Mouse (Mus musculus): ENCODE measurements around the gene Ralgds. TPM values are rescaled to one million over a fixed set of nuclear protein-coding genes. Genes with fewer than 3 reads are reported as not detected.
"Not testable (repeated sequence)": the region's sequence is repeated elsewhere in the genome, so short reads cannot be mapped to it uniquely, and the experiment has no call there.

Ralgds gene
- polyA plus RNA-seq, 1 experiment from 2014 or later = 44.8 TPM

DNA sequence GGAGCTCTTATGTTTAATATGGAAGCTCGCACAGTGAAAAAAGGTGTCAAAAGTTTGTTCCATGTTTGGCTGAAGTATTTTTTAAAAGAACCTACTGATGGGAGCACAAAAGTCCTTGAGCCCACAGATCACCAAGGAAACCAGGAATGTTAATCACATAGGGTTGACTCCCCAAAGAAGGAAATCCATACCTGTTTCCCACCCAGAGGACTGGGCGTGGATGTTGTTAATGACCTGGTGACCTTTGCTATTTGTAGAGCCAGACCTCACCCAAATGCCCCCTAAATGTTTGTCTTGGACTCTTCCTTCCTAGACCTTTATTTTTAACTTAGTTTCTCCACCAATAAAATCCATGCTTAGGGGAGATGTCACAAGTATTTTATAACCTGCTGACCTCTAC lies 42.3 kb upstream of the Ralgds start:
- no peak overlapping the region for H3K9ac ChIP-seq (replicated peaks; ENCODE audit: low read length)
- no peak overlapping the region for H3K4me2 ChIP-seq (ENCODE audit: low read depth, low read length)
- H3K9me3 ChIP-seq (replicated peaks; ENCODE audit: control insufficient read depth, low read length) = no peaks in the 10 kb centered on the region
- WGBS = 98% methylated on average over 2 of the region's 2 CpGs
- no peak overlapping the region for H3K27ac ChIP-seq (replicated peaks; ENCODE audit: low read depth, low read length)
- no peaks in the 10 kb centered on the region for H3K4me1 ChIP-seq (ENCODE audit: control insufficient read depth, insufficient read depth, low read length)
- DNase-seq (ENCODE audit: low spot score) (no peak), ATAC-seq (replicated peaks; ENCODE audit: insufficient number of reproducible peaks, low FRiP score, low TSS enrichment, low read depth) (no peak)
- peaks cover 14% of the 10 kb centered on the region for H3K36me3 ChIP-seq (replicated peaks; ENCODE audit: control insufficient read depth, insufficient read depth, low read depth, low read length)
- no peak overlapping the region for H3K4me3 ChIP-seq (ENCODE audit: low read depth, low read length)
- H3K27me3 ChIP-seq (ENCODE audit: control insufficient read depth, insufficient read depth, low read length) = no peaks in the 10 kb centered on the region; the same call in 1 of the 2 replicates

DNA sequence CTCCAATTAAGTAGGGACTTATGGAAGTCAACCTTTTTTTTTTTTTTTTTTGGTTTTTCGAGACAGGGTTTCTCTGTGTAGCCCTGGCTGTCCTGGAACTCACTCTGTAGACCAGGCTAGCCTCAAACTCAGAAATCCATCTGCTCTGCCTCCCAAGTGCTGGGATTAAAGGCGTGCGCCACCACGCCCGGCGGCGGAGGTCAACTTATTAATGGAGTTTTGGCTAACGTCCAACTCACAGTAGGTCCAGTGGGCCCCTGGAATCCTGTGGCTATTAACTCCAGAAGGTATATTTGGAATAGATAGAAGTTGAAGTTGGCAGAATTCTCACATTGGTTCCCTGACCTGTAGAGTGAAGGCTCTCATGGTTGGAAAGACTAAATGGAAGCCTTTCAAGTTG lies 40.9 kb upstream of the Ralgds start:
- H3K36me3 ChIP-seq (replicated peaks; ENCODE audit: control insufficient read depth, insufficient read depth, low read depth, low read length) = peaks cover 14% of the 10 kb centered on the region
- H3K4me1 ChIP-seq (ENCODE audit: control insufficient read depth, insufficient read depth, low read length); H3K27ac ChIP-seq (replicated peaks; ENCODE audit: low read depth, low read length); H3K9ac ChIP-seq (replicated peaks; ENCODE audit: low read length); DNase-seq (ENCODE audit: low spot score); H3K4me2 ChIP-seq (ENCODE audit: low read depth, low read length); H3K27me3 ChIP-seq (ENCODE audit: control insufficient read depth, insufficient read depth, low read length); ATAC-seq (replicated peaks; ENCODE audit: insufficient number of reproducible peaks, low FRiP score, low TSS enrichment, low read depth); H3K4me3 ChIP-seq (ENCODE audit: low read depth, low read length); H3K9me3 ChIP-seq (replicated peaks; ENCODE audit: control insufficient read depth, low read length): not testable (repeated sequence)
- WGBS = 94% methylated on average over 8 of the region's 8 CpGs

DNA sequence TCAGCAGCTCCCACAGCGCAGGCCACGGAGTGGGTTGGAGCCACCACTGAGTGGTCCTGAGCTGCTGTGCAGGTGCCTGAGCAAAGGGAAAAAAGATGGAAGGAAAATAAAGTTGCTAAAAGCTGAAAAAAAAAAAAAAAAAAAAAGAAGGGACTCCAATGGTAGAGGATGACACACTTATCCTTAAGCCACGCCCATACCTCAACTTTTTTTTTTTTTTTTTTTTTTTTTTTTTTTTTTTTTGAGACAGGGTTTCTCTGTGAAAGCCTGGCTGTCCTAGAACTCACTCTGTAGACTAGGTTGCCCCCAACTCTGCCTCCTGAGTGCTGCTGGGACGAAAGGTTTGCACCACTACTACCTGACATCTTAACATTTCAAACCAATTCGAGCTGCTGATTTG lies 34.9 kb upstream of the Ralgds start:
- H3K4me2 ChIP-seq (ENCODE audit: low read depth, low read length); ATAC-seq (replicated peaks; ENCODE audit: insufficient number of reproducible peaks, low FRiP score, low TSS enrichment, low read depth); H3K27me3 ChIP-seq (ENCODE audit: control insufficient read depth, insufficient read depth, low read length); H3K27ac ChIP-seq (replicated peaks; ENCODE audit: low read depth, low read length); DNase-seq (ENCODE audit: low spot score); H3K9ac ChIP-seq (replicated peaks; ENCODE audit: low read length); H3K4me1 ChIP-seq (ENCODE audit: control insufficient read depth, insufficient read depth, low read length); H3K9me3 ChIP-seq (replicated peaks; ENCODE audit: control insufficient read depth, low read length); H3K4me3 ChIP-seq (ENCODE audit: low read depth, low read length); H3K36me3 ChIP-seq (replicated peaks; ENCODE audit: control insufficient read depth, insufficient read depth, low read depth, low read length): not testable (repeated sequence)
- WGBS = 86% methylated on average over 5 of the region's 5 CpGs

DNA sequence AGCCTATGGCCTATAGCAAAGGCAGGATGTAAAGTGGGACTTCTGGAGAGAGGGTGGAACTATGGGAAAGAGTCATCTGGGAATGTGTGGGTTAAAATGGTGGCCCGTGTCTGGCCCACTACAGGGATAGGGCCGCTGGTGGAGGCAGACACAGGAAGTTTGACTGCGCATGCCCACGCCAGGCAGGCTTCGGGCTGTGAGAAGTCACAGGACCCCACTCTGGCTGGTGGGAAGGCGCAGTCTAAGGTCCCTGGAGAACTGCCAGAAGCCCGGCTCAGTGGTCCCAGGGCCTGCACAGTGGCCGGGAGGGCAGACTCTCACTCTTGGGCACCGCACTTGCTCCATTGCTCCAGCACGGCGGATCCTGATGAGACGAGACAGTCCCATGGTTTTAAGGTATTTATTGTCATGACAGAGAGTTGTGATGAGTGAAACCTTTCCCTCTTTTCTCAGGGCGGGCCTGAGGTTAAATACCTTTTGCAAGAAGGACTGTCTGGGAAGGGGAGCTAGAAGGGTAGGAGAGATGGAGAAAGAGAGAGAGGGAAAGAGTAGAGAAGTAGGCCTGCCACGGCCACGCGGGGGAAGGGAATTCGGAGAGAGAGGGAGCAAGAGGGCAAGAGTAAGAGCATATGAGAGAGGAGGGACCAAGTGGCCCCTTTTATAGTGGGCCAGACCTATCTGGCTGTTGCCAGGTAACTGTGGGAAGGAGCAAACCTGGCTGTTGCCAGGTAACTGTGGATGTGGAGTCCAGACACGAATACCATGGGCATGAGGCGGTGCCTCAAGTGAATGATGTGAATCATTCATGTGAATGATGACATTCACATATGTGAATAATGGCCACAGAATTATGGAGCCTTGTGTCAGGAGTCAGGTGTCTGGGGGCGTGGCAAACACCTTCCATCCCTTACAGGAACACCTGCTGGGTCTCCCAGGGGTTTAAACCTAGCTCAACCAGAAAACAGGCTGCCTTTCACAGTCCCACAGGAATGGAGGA lies 33.4 kb upstream of the Ralgds start:
- Histone ChIP-seq H3K4me3 (ENCODE audit: low read depth, low read length) (no peak overlapping the region), H3K4me1 (ENCODE audit: control insufficient read depth, insufficient read depth, low read length) (no peaks in the 10 kb centered on the region), H3K27me3 (ENCODE audit: control insufficient read depth, insufficient read depth, low read length) (no peaks in the 10 kb centered on the region), H3K27ac (replicated peaks; ENCODE audit: low read depth, low read length) (no peak overlapping the region), H3K9me3 (replicated peaks; ENCODE audit: control insufficient read depth, low read length) (no peaks in the 10 kb centered on the region), H3K4me2 (ENCODE audit: low read depth, low read length) (no peak overlapping the region), H3K9ac (replicated peaks; ENCODE audit: low read length) (no peak overlapping the region), H3K36me3 (replicated peaks; ENCODE audit: control insufficient read depth, insufficient read depth, low read depth, low read length) (no peaks in the 10 kb centered on the region)
- DNase-seq (ENCODE audit: low spot score) (no peak), ATAC-seq (replicated peaks; ENCODE audit: insufficient number of reproducible peaks, low FRiP score, low TSS enrichment, low read depth) (no peak)
- 82% methylated on average over 20 of the region's 20 CpGs for WGBS

DNA sequence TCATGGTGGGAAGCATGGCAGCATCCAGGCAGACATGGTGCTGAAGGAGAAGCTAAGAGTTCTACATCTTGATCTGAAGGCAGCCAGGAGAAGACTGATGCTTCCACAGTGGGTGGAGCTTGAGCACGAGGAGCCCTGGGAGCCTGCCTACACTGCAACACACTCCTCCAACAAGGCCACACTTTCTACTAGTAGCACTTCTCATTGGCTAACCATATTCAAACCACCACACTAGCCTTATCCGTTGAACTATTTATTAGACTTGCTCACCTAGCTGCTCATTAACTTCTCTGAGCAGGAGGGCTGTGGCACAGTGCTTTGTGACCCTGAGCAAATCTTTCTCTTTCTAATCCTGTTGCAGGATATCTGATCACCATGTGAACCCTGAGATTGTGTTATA lies 29.1 kb upstream of the Ralgds start:
- Histone ChIP-seq H3K27ac (replicated peaks; ENCODE audit: low read depth, low read length) (no peak overlapping the region), H3K27me3 (ENCODE audit: control insufficient read depth, insufficient read depth, low read length) (no peaks in the 10 kb centered on the region), H3K9ac (replicated peaks; ENCODE audit: low read length) (no peak overlapping the region), H3K4me3 (ENCODE audit: low read depth, low read length) (no peak overlapping the region), H3K4me1 (ENCODE audit: control insufficient read depth, insufficient read depth, low read length) (no peaks in the 10 kb centered on the region), H3K36me3 (replicated peaks; ENCODE audit: control insufficient read depth, insufficient read depth, low read depth, low read length) (no peaks in the 10 kb centered on the region), H3K9me3 (replicated peaks; ENCODE audit: control insufficient read depth, low read length) (no peaks in the 10 kb centered on the region), H3K4me2 (ENCODE audit: low read depth, low read length) (no peak overlapping the region)
- 78% methylated on average over 2 of the region's 2 CpGs for WGBS
- no peak for DNase-seq (ENCODE audit: low spot score)
- ATAC-seq (replicated peaks; ENCODE audit: insufficient number of reproducible peaks, low FRiP score, low TSS enrichment, low read depth) = no peak

DNA sequence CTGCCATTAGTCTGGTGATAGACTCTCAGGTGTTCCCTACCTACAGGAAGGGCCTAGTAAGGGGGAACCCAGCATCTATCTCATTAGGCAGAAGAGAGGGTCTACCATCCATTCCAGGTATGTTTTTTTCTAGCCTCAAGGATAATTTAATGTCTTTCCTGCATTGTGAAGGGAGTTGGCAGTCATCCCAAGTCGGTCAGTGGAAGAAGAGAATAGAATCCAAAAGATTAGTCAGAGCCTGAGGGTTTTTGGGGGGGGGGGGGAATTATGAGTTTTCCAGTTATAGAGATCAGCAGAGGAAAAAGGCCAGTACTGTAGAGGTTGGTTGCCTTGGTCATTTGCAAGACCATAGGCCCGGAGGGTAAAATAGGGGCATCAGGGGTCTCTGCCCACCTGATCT lies 18.4 kb upstream of the Ralgds start:
- Histone ChIP-seq H3K27me3 (ENCODE audit: control insufficient read depth, insufficient read depth, low read length) (no peaks in the 10 kb centered on the region), H3K9me3 (replicated peaks; ENCODE audit: control insufficient read depth, low read length) (no peaks in the 10 kb centered on the region), H3K27ac (replicated peaks; ENCODE audit: low read depth, low read length) (no peak overlapping the region), H3K4me1 (ENCODE audit: control insufficient read depth, insufficient read depth, low read length) (no peaks in the 10 kb centered on the region), H3K4me3 (ENCODE audit: low read depth, low read length) (no peak overlapping the region), H3K9ac (replicated peaks; ENCODE audit: low read length) (no peak overlapping the region), H3K4me2 (ENCODE audit: low read depth, low read length) (no peak overlapping the region), H3K36me3 (replicated peaks; ENCODE audit: control insufficient read depth, insufficient read depth, low read depth, low read length) (no peaks in the 10 kb centered on the region)
- ATAC-seq (replicated peaks; ENCODE audit: insufficient number of reproducible peaks, low FRiP score, low TSS enrichment, low read depth) (no peak), DNase-seq (ENCODE audit: low spot score) (no peak)
- 82% methylated on average over 2 of the region's 2 CpGs for WGBS

DNA sequence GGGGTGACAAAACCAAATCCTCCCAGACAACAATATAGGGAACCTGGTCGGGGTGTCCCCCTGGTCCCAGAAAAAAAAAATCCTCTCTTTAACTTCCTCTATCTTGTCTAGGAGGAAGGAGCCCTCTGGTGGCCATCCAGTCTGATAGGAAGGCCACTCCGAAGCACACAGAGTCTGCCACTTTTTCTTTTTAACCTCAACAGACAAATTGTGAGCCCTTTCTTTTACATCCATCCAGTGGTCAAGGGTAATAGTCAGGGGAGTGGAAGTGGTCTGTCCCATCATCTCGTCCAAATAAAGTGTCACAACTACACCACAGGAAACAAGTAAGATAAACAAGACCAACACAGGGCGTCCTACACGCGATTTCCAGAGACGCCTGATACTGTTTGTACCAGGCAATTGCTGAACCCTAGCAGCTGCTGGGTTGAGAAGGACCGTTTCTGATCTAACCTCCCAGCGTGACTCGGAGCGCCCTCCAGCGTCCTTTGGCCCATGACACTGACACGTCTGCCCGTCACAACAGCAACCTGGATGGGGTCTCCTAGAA lies 17.6 kb upstream of the Ralgds start:
- DNase-seq (ENCODE audit: low spot score) (no peak), ATAC-seq (replicated peaks; ENCODE audit: insufficient number of reproducible peaks, low FRiP score, low TSS enrichment, low read depth) (no peak)
- Histone ChIP-seq H3K9ac (replicated peaks; ENCODE audit: low read length) (no peak overlapping the region), H3K9me3 (replicated peaks; ENCODE audit: control insufficient read depth, low read length) (no peaks in the 10 kb centered on the region), H3K27me3 (ENCODE audit: control insufficient read depth, insufficient read depth, low read length) (no peaks in the 10 kb centered on the region), H3K4me1 (ENCODE audit: control insufficient read depth, insufficient read depth, low read length) (no peaks in the 10 kb centered on the region), H3K27ac (replicated peaks; ENCODE audit: low read depth, low read length) (no peak overlapping the region), H3K36me3 (replicated peaks; ENCODE audit: control insufficient read depth, insufficient read depth, low read depth, low read length) (no peaks in the 10 kb centered on the region), H3K4me2 (ENCODE audit: low read depth, low read length) (no peak overlapping the region), H3K4me3 (ENCODE audit: low read depth, low read length) (no peak overlapping the region)
- 77% methylated on average over 14 of the region's 14 CpGs for WGBS

Data from embryonic facial prominence, embryonic 11.5 days (tissue).